Comparison of ENCODE assay signal across 9 mouse cellular contexts in genomic region chr17:5872506-5872905, GRCm38 (mm10). TPM values are rescaled to one million over a fixed set of nuclear protein-coding genes. Genes with fewer than 3 reads are reported as not detected.
DNase-seq lines count a peak whose midpoint lies in the region; ATAC-seq and TF ChIP-seq lines count a peak whose summit lies in the region.
"Had no signal": no experiment of that assay in that cellular context is flagged by ENCODE, and none has a peak within 500 bp of the region (broad histone marks: within the 10 kb centered on the region; RNA-seq: fewer than 3 reads in every experiment).

No protein-coding gene starts in this region.

- ATAC-seq in limb, embryonic 14.5 days (ENCODE audit: low FRiP score, low read depth), result peak; percentile 65
- ATAC-seq in erythroid progenitor cell, adult 5-6 weeks (replicated peaks; ENCODE audit: low FRiP score, poor library complexity, severe bottlenecking), result no peak

- no peak overlapping the region for H3K9ac ChIP-seq in limb, embryonic 14.5 days (ENCODE audit: low read depth, low read length, severe bottlenecking)
- H3K9ac ChIP-seq: liver, embryonic 14.5 days had no signal

- no peak overlapping the region for H3K27ac ChIP-seq in embryonic facial prominence, embryonic 10.5 days (replicated peaks)
- H3K27ac ChIP-seq in limb, embryonic 14.5 days (replicated peaks; ENCODE audit: low read depth, low read length), result no peak overlapping the region
- H3K27ac ChIP-seq: liver, embryonic 14.5 days had no signal

- DNase-seq in embryo, embryonic 11 days, result peak; percentile 16
- no peak for DNase-seq in embryo, embryonic 10.5 days (ENCODE audit: low spot score)
- DNase-seq in Muller cell, postnatal 12 days (ENCODE audit: inconsistent ontology term), result peak; percentile 84
- peak; percentile 30 for DNase-seq in embryonic facial prominence, embryonic 10.5 days (ENCODE audit: low spot score)
- DNase-seq in heart, postnatal 14 days, result peak; percentile 75 to 82
- peak; percentile 51 for DNase-seq in limb, embryonic 14.5 days (ENCODE audit: low spot score)
- DNase-seq in right cerebral cortex, adult 2 months (ENCODE audit: low spot score in 2 of 2), result peak; percentile 47 to 48

- peaks cover 4% of the 10 kb centered on the region for H3K4me1 ChIP-seq in embryonic facial prominence, embryonic 10.5 days
- peaks cover 5% of the 10 kb centered on the region; the same call in 1 of the 2 replicates for H3K4me1 ChIP-seq in limb, embryonic 14.5 days (ENCODE audit: control insufficient read depth, insufficient read depth, low read length)

- no peak for TF ChIP-seq POLR2A in limb, embryonic 14.5 days (IDR thresholded peaks at IDR 0.05; ENCODE audit: borderline replicate concordance, extremely low read depth, insufficient read depth, insufficient read length)

- 78% methylated on average over 12 of the region's 12 CpGs for WGBS in embryonic facial prominence, embryonic 10.5 days
- WGBS in limb, embryonic 14.5 days, result 43% methylated on average over 12 of the region's 12 CpGs

- H3K4me3 ChIP-seq in embryonic facial prominence, embryonic 10.5 days, result no peak overlapping the region
- no peak overlapping the region for H3K4me3 ChIP-seq in limb, embryonic 14.5 days (replicated peaks; ENCODE audit: low read length)

- H3K4me2 ChIP-seq in limb, embryonic 14.5 days (replicated peaks; ENCODE audit: low read depth, low read length, severe bottlenecking), result no peak overlapping the region

- H3K9me3 ChIP-seq in embryonic facial prominence, embryonic 10.5 days, result no peaks in the 10 kb centered on the region
- H3K9me3 ChIP-seq in limb, embryonic 14.5 days (ENCODE audit: control insufficient read depth, low read length), result no peaks in the 10 kb centered on the region

- intact Hi-C loops in heart, postnatal 14 days (cut with DNase I), result no loop called here

- H3K27me3 ChIP-seq in embryonic facial prominence, embryonic 10.5 days (replicated peaks; ENCODE audit: low read depth, poor library complexity, severe bottlenecking), result no peaks in the 10 kb centered on the region
- no peaks in the 10 kb centered on the region for H3K27me3 ChIP-seq in limb, embryonic 14.5 days (ENCODE audit: control insufficient read depth, insufficient read depth, low read length)

- H3K36me3 ChIP-seq in embryonic facial prominence, embryonic 10.5 days (replicated peaks), result no peaks in the 10 kb centered on the region
- no peaks in the 10 kb centered on the region for H3K36me3 ChIP-seq in limb, embryonic 14.5 days (ENCODE audit: control insufficient read depth, insufficient read depth, low read length)

RNA-seq across cellular contexts. Expression of gene Snx9, which starts 31.4 kb away (rescaled TPM):
- polyA plus RNA-seq in embryonic facial prominence, embryonic 10.5 days (2016; fragmentation: Nextera tagmentation; extraction: Ambion mirVana), result 16.3 and 19.5 TPM in 2 replicates
- total RNA-seq in heart, postnatal 14 days (2021), result 10 to 100 TPM; 31.5 to 33.3 TPM
- 39.1 and 41.3 TPM in 2 replicates for polyA plus RNA-seq in limb, embryonic 14.5 days (2012; rRNA removed)
- 41.9 and 43.4 TPM in 2 replicates for polyA plus RNA-seq in limb, embryonic 14.5 days (2014; fragmentation: Nextera tagmentation; extraction: Ambion mirVana)
- total RNA-seq in erythroid progenitor cell, adult 5-6 weeks (2015; ENCODE audit: low replicate concordance), result 11.3 and 18.7 TPM in 2 replicates
- 4.4 and 5.9 TPM in 2 replicates for total RNA-seq in erythroid progenitor cell, adult 5-6 weeks (2017; ENCODE audit: low replicate concordance)
